Mouse (Mus musculus) left cerebral cortex, postnatal 36 days (tissue): ENCODE data around the gene Gpr156. TPM values are rescaled to one million over a fixed set of nuclear protein-coding genes. Genes with fewer than 3 reads are reported as not detected.
A peak's percentile ranks its signal among the peaks of the same experiment; 100 is the strongest.

Experiments used
- DNase-seq, 2 experiments: peaks; one replicate each; pipeline ENCODE4 v3.0.0; 2021 to 2022; ENCODE audit warnings: low spot score in 2 of 2, mixed read lengths in 1 of 2
- intact Hi-C: fragments of 180-260 bp; cut with DNase I; formaldehyde crosslinking; loops from one replicate; pipeline ENCODE4 v1.15.1; 2025
- total RNA-seq, 2 experiments: library from RNA; stranded (reverse); gene quantifications; 2 replicates each; pipeline ENCODE4 v1.2.3; 2021

Gpr156 gene
- total RNA-seq, 2 experiments from 2014 or later, result 0.39 to 0.54 TPM

GRCm38 (mm10) chr16:37990553-37991344 lies 74.5 kb downstream of the Gpr156 start:
- DNase-seq, result no peak
- intact Hi-C loops, result loop anchor here (5.0 kb wide), 1 partner anchor 207 kb away; no protein-coding TSS in a partner anchor

GRCm38 (mm10) chr16:37992806-37993205 lies 76.5 kb downstream of the Gpr156 start:
- intact Hi-C loops, result loop anchor here (5.0 kb wide), 1 partner anchor 204 kb away; no protein-coding TSS in a partner anchor

GRCm38 (mm10) chr16:37994647-37995046 lies 78.4 kb downstream of the Gpr156 start:
- peak; percentile 52 to 57 for DNase-seq
- intact Hi-C loops, result loop anchor here (2.0 to 5.0 kb wide), 2 partner anchors 94 to 203 kb away; partner anchors contain the start of gene Gsk3b

More at GRCm38 (mm10) chr16:37992806-37993205, 76.5 kb downstream of the Gpr156 start:
- DNase-seq, result no peak

GRCm38 (mm10) chr16:37997771-37998170 lies 81.5 kb downstream of the Gpr156 start:
- intact Hi-C loops, result no loop called here
- no peak for DNase-seq

GRCm38 (mm10) chr16:37999762-38000161 lies 83.5 kb downstream of the Gpr156 start:
- intact Hi-C loops, result no loop called here
- no peak for DNase-seq

GRCm38 (mm10) chr16:38000178-38000577 lies 83.9 kb downstream of the Gpr156 start:
- intact Hi-C loops, result no loop called here
- no peak for DNase-seq

- intact Hi-C loops, result no loop called here
- no peak for DNase-seq
These were observed 85.5 kb downstream of the Gpr156 start for GRCm38 (mm10) chr16:38001766-38002165.

- intact Hi-C loops, result no loop called here
- DNase-seq, result no peak
These were observed 86.2 kb downstream of the Gpr156 start for GRCm38 (mm10) chr16:38002485-38002884.

GRCm38 (mm10) chr16:38004486-38005020 lies 88.3 kb downstream of the Gpr156 start:
- intact Hi-C loops, result no loop called here
- DNase-seq, result no peak

GRCm38 (mm10) chr16:38005471-38005870 lies 89.2 kb downstream of the Gpr156 start:
- DNase-seq, result no peak
- intact Hi-C loops, result no loop called here

- no peak for DNase-seq
- intact Hi-C loops, result no loop called here
These were observed 92.1 kb downstream of the Gpr156 start for GRCm38 (mm10) chr16:38008371-38008770.

- no peak for DNase-seq
- intact Hi-C loops, result no loop called here
These were observed 92.9 kb downstream of the Gpr156 start for GRCm38 (mm10) chr16:38009041-38009825.

- intact Hi-C loops, result no loop called here
- DNase-seq, result no peak
These were observed 95.2 kb downstream of the Gpr156 start for GRCm38 (mm10) chr16:38011486-38011885.

GRCm38 (mm10) chr16:38012382-38012781 lies 96.1 kb downstream of the Gpr156 start:
- DNase-seq, result no peak
- intact Hi-C loops, result no loop called here

GRCm38 (mm10) chr16:38012891-38013290 lies 96.6 kb downstream of the Gpr156 start:
- intact Hi-C loops, result no loop called here
- no peak for DNase-seq

GRCm38 (mm10) chr16:38014951-38015350 lies 98.7 kb downstream of the Gpr156 start:
- intact Hi-C loops, result no loop called here
- DNase-seq, result no peak

GRCm38 (mm10) chr16:38016928-38017524 lies 100.7 kb downstream of the Gpr156 start:
- DNase-seq, result no peak
- intact Hi-C loops, result no loop called here

GRCm38 (mm10) chr16:38017958-38018376 lies 101.7 kb downstream of the Gpr156 start:
- intact Hi-C loops, result no loop called here
- DNase-seq, result no peak

- DNase-seq, result no peak
- intact Hi-C loops, result no loop called here
These were observed 116.3 kb downstream of the Gpr156 start for GRCm38 (mm10) chr16:38032644-38033043.

- intact Hi-C loops, result no loop called here
- no peak for DNase-seq
These were observed 116.8 kb downstream of the Gpr156 start for GRCm38 (mm10) chr16:38033071-38033470.
